Mouse (Mus musculus) T-helper 2 cell (primary cell): Measurements from ENCODE around the gene Cpne4.

Experiments used
- in situ Hi-C: fragments of 300-600 bp; cut with MboI, MseI; formaldehyde crosslinking; loops from one replicate; pipeline ENCODE4 v1.15.1; 2025; ENCODE audit warnings: high pct_unique_total_duplicates

The Cpne4 gene

DNA sequence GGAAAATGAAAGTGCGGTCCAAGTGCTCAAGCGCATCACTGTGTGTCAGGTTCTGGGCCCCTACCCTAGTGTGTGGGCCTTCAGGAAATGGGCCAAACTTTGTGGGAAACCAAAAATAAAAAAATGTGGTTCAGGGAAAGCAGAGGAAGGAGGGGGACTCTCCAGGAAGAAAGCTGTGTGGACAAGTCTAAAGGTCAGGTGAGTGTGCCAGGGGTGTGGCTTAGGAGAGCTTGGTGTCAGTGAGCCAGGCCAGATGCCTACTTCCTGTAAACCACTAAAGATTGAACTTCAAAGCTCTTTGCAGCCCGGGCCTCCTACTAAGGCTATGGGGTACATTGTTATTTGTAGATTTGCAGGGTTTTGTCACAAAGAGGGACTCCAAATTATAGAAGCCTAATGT lies 327.1 kb downstream of the Cpne4 start:
- in situ Hi-C loops = loop anchor here (10.0 kb wide), 1 partner anchor 389 kb away; no protein-coding TSS in a partner anchor

- in situ Hi-C loops = loop anchor here (10.0 kb wide), 1 partner anchor 392 kb away; no protein-coding TSS in a partner anchor
Observed at GRCm38 (mm10) chr9:104877014-104877413, 329.9 kb downstream of the Cpne4 start.

DNA sequence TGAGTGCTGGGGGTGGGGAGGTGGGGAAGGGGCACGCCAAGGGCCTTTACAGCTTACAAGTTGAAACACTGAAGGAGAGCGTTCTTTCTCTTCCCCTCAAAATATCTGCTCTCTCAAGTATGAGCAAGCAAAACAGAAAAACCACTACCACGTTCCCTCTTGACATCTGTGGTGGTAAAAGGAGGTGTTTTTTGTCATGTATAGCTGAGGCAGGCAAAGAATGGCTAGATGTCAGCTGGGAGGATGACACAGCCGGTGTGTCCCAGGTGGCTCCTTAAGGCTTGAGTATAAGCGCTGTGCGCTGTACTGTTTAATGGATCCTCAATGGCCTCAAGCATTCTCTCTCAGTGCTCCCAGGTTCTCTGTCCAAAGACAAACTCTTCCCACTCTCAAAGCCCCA lies 331.5 kb downstream of the Cpne4 start:
- in situ Hi-C loops = loop anchor here (10.0 kb wide), 1 partner anchor 394 kb away; no protein-coding TSS in a partner anchor

- in situ Hi-C loops = no loop called here
Observed at GRCm38 (mm10) chr9:104890517-104890916, 343.4 kb downstream of the Cpne4 start.

DNA sequence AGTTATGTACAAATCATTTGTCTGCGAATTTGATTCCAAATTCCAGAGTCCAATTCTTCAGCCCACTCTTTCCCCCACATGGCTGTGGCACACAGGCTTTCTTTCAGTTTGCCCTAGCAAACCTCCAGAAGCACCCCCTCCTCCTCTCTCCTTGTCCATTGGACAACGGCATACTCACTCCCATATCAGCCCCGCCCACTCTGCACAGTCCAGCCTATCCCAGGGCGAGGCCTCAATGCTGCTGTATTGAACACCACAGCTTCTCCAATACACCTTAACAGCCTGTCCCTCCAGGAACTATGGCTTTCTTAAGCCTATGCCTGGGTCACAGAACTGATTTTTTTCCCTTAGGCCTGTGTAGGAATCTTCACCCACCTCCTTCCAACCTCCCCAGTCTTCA lies 348.3 kb downstream of the Cpne4 start:
- in situ Hi-C loops = no loop called here

DNA sequence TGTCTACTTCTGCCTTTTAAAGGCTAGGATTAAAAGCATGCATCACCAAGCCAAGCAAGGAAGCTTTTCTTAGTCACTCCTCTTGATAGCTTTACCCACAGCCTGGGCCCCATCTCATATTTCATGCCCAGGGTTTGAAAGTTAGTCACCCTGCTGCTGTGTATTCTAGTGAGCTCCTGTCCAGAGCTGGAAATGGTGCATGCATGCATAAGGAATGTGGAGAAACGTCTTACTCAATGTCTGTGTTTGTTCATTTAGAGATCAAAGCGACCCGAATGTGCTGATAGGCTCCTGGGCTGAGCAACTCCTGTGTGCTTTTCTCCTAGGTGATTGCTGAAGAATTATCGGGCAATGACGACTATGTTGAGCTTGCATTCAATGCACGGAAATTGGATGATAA lies 354.0 kb downstream of the Cpne4 start:
- in situ Hi-C loops = no loop called here

DNA sequence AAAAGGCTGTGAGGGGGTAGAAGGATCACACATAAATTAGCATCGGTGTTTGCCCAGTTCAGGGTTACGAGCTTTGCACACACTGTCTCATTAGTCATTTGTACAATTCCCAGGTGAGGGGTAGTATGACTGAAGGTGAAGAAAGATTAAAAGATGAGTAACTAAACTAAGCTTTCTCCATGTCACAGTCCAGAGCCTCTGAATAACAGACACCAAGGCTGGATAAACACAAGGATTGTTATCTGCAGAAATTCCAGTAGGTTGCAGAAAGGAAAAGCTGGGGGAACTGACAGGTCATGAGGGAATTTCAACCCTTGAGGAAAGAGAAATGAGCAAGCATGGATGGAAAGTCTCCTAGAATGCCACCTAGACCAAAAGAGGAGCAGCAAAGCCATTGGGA lies 354.7 kb downstream of the Cpne4 start:
- in situ Hi-C loops = no loop called here

- in situ Hi-C loops = no loop called here
Observed at GRCm38 (mm10) chr9:104912686-104913085, 365.6 kb downstream of the Cpne4 start.

DNA sequence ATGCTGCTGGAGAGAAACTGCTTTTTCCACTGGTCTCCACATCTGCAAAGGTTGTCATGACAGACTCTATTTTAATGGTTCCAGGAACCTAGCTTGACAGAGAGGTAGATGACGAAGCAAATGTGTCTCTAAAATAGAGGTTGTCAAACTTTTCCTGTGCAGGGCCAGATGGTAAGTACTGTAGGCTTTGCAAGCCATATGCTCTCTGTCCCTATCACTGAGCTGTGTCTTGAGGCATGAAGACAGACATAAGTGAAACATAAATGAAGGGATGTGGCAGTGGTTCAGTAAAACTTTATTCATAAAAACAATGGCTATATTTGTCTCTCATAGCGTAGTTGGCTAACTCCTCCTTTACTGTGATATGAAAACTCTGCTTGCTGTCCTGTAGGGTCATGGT lies 366.2 kb downstream of the Cpne4 start:
- in situ Hi-C loops = no loop called here

GRCm38 (mm10) chr9:104921197-104921596 lies 374.1 kb downstream of the Cpne4 start:
- in situ Hi-C loops = no loop called here

- in situ Hi-C loops = no loop called here
Observed at GRCm38 (mm10) chr9:104922051-104922450, 375.0 kb downstream of the Cpne4 start.

DNA sequence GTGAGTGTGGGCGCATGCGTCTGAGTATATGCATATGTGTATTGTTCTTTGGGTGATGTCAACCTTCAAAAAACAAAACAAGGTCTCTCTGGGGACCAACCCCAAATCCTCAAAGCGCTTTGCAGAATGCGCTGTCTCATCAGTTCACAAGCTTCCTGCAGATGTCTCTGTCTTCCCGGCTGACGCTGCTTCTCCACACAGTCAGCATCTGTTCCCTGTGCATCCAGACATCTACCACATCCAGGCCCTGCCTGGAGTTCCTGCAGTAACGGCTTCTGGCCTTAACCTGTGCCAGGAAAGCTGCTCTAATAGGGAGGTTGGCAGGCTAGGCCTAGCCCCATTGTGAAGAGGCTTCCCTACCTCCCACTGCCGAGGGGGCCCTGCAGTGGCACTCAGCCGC lies 381.7 kb downstream of the Cpne4 start:
- in situ Hi-C loops = no loop called here

DNA sequence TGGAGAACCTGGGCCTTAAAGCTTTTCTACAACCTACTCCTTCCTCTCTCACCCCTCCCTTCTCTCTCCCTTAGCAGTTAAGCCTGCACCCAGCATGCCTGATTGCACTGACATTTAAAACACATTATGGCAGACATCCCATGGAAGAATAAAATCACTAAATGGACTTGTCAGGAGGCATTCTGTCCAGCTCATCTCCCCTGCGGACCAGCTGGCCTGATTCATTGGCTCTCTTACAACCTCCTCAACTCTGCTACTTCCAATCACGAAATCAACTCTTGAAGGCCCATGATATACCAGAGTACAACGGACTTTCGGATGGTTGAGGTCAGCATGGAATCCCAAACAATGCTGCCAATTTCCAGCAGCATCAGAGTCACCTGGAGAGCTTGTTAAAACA lies 393.3 kb downstream of the Cpne4 start:
- in situ Hi-C loops = no loop called here

DNA sequence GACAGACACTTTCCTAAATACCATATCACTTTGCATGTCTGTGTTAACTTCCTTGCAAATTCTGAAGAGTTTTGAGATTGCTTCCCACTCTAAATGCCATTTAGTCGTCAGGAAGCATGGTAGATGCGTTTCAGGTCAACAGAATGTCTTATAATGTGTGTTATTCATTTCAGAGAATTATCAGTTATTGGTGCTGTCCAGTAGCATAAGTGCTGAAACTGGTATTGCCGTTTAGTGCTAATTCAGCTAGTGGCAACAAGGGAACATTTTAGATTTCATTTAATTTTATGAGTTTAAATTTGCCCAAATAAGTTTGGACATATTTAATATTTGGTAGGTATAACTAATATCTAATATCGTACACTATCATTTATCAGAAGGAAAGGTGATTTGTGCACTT lies 403.5 kb downstream of the Cpne4 start:
- in situ Hi-C loops = no loop called here

DNA sequence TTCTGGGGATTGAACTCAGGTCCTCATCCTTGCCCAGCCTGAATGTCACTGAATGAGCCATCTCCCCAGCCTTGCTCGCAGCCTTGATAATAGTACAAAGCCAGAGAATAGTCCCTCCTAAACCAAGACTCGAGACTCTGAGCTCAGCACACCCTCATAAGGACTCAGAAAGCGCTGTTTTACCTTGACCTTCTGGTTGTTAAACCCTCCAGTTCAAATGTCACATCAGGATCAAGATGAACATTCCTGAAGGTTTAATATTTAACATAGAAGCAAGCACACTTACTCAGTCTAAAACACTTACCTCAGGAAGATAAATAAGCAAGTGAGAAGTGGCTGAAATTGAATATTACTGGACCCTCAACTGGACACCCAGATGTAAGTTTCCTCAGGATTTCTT lies 405.1 kb downstream of the Cpne4 start:
- in situ Hi-C loops = no loop called here

GRCm38 (mm10) chr9:104972828-104973227 lies 425.7 kb downstream of the Cpne4 start:
- in situ Hi-C loops = no loop called here

DNA sequence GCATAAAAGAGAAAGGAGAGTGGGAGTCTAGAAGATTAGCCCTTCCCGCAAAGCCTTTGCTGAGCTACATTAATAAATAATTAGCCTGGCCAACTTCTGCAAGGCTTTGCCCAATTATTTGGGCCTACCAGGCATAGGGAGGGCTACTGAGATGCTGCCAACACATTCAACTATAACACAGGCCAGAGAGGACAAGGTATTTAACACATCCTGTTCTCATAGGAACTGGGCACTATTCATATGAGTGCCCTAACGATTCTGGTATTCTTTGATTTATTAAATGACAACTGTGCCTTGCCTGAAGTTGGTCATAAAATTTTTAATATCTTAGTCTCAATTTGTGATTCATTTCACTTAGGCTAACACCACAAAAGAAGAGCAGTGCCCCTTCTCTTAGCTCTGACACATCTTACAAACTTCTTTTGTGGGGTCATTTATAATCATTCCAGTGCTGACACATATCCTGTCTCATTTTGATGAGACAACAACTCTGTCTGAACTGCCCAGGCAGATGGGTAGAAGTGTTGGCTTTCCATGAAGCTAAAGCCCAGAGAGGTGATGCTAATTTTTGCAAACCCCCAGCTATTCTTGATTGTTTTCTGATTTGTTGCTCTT lies 435.0 kb downstream of the Cpne4 start:
- in situ Hi-C loops = no loop called here

GRCm38 (mm10) chr9:104998225-104998624 lies 451.1 kb downstream of the Cpne4 start:
- in situ Hi-C loops = no loop called here

DNA sequence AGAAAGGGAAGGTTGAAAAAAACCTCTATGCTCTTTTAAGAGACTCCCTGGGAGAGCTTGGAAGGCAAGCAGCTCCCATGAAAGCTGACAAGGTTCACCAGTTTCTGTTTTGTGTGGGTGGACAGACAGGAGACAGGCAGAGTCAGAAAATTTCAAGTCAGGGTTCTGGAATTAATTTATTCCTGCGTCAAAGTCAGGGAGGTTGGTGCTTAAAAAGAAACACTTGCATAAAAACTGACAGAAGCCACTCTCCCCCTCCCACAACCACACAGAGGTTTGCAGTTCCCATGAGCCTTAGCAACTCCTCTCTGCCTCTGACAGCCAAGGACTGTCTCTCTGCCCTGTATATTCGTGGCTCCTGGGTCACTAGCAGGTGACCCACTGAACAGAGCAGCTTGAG lies 463.6 kb downstream of the Cpne4 start:
- in situ Hi-C loops = no loop called here

DNA sequence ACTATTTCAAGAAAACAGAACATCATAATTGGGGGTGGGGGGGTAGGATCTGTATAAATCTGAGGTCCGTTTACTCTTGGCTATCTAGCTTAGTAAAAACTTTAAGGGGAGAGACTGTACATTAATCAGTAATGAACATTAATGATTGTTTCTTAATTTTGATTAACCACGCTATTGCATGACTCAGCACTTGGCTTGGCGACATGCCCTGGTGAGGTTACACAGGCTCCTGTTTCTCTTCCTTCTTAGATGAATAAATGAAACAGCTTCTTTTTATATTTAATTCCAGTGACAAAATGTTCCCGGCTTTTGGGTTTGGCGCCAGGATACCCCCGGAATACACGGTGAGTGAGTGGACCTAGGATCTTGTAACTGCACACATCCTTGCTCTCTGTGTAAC lies 471.1 kb downstream of the Cpne4 start:
- in situ Hi-C loops = no loop called here

GRCm38 (mm10) chr9:105028311-105028710 lies 481.2 kb downstream of the Cpne4 start:
- in situ Hi-C loops = no loop called here

DNA sequence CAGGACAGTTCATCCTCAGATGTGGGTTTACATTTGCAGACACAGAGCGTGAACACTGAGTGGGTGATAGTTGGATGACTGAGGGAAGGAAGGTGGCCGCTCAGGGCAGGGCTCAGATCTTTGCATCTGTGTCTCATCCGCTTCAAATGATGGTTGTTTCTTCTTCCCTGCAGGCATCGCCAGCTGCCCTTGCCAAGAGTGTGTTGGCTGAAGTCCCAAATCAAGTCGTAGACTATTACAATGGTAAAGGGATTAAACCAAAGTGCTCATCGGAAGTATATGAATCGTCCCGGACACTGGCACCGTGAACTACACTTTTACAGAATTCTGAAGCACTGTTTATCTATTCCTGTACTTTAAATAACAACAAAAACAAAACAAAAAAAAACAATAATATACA lies 485.5 kb downstream of the Cpne4 start:
- in situ Hi-C loops = no loop called here

DNA sequence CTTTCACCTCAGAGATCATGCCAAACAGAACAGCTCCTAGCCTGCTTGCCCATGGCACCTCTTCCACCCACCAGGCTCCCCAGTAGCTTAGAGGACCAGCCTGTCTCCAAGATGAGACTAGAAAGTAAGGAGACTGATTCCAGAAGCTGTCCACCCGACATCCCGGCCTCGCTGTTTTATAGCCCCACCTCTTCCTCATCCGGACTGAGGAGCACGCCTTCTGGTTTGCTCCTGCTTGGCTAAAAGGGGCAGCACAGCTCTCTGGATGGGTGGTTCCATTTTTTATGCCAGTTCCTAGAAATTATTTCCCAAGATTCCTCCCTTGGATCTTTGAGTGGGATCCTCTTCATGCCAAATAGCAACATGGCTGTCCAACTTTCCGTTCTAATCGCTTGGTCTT lies 486.6 kb downstream of the Cpne4 start:
- in situ Hi-C loops = no loop called here

DNA sequence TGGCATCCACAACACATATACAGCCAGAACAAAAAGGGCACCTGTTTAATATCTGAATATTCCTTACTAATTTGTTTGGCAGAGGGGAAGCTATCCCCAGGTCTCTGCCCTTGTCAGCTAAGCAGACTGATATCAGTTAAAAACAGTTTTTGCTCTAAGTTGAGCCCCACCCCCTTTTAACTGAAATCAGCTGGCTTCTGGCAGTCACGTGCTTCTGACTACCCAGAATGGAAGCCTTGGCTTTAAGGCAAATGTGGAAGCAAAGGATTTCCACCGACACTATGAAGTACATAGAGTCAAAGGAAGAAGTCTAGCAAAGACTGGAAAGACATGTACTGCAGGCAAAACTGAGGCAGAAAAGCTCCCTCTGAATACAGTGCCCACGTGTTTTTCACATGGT lies 490.8 kb downstream of the Cpne4 start:
- in situ Hi-C loops = no loop called here
